Mouse (Mus musculus): Measurements from ENCODE around the gene Slc9a1. TPM values are rescaled to one million over a fixed set of nuclear protein-coding genes. Genes with fewer than 3 reads are reported as not detected.

Slc9a1 gene
- polyA plus RNA-seq, 1 experiment from 2014 or later, result 6.7 TPM

- H3K4me3 ChIP-seq, result no peak overlapping the region
- H3K9me3 ChIP-seq, result no peaks in the 10 kb centered on the region
- H3K9ac ChIP-seq, result peak overlapping the region; percentile 49
- WGBS, result 62% methylated on average over 2 of the region's 2 CpGs
- no peaks in the 10 kb centered on the region for H3K36me3 ChIP-seq
- no peaks in the 10 kb centered on the region for H3K27me3 ChIP-seq
- H3K4me1 ChIP-seq (replicated peaks), result peaks cover 50% of the 10 kb centered on the region
- H3K27ac ChIP-seq, result peak overlapping the region; percentile 40; the same call in 1 of the 2 replicates
- no peak overlapping the region for H3K4me2 ChIP-seq
- no peak for ATAC-seq (ENCODE audit: low FRiP score)
Measured at GRCm38 (mm10) chr4:133396079-133396478, 26.6 kb downstream of the Slc9a1 start.

GRCm38 (mm10) chr4:133397299-133397698 is 27.8 kb downstream of the Slc9a1 start:
- Histone ChIP-seq H3K27ac (no peak overlapping the region), H3K4me2 (no peak overlapping the region), H3K4me3 (no peak overlapping the region), H3K9me3 (no peaks in the 10 kb centered on the region), H3K27me3 (no peaks in the 10 kb centered on the region), H3K4me1 (replicated peaks) (peaks cover 43% of the 10 kb centered on the region), H3K36me3 (no peaks in the 10 kb centered on the region), H3K9ac (no peak overlapping the region)
- ATAC-seq (ENCODE audit: low FRiP score), result no peak
- 41% methylated on average over 5 of the region's 5 CpGs for WGBS

GRCm38 (mm10) chr4:133397961-133398360 is 28.5 kb downstream of the Slc9a1 start:
- peaks cover 43% of the 10 kb centered on the region for H3K4me1 ChIP-seq (replicated peaks)

GRCm38 (mm10) chr4:133398619-133399018 is 29.1 kb downstream of the Slc9a1 start:
- Histone ChIP-seq H3K27ac (no peak overlapping the region), H3K4me2 (no peak overlapping the region), H3K9me3 (no peaks in the 10 kb centered on the region), H3K27me3 (no peaks in the 10 kb centered on the region), H3K9ac (no peak overlapping the region), H3K4me3 (no peak overlapping the region), H3K36me3 (no peaks in the 10 kb centered on the region), H3K4me1 (replicated peaks) (peaks cover 43% of the 10 kb centered on the region)
- 87% methylated on average over 5 of the region's 5 CpGs for WGBS
- no peak for ATAC-seq (ENCODE audit: low FRiP score)

More at GRCm38 (mm10) chr4:133397961-133398360, 28.5 kb downstream of the Slc9a1 start:
- Histone ChIP-seq H3K4me2 (no peak overlapping the region), H3K27me3 (no peaks in the 10 kb centered on the region), H3K4me3 (no peak overlapping the region), H3K9me3 (no peaks in the 10 kb centered on the region), H3K36me3 (no peaks in the 10 kb centered on the region), H3K27ac (no peak overlapping the region), H3K9ac (no peak overlapping the region)
- 80% methylated on average over 8 of the region's 8 CpGs for WGBS
- no peak for ATAC-seq (ENCODE audit: low FRiP score)

- no peak overlapping the region for H3K4me2 ChIP-seq
- WGBS, result 92% methylated on average over 6 of the region's 6 CpGs
- H3K4me1 ChIP-seq (replicated peaks), result peaks cover 40% of the 10 kb centered on the region
- no peak overlapping the region for H3K27ac ChIP-seq
- H3K36me3 ChIP-seq, result no peaks in the 10 kb centered on the region
- no peak overlapping the region for H3K4me3 ChIP-seq
- H3K27me3 ChIP-seq, result no peaks in the 10 kb centered on the region
- H3K9ac ChIP-seq, result peak overlapping the region; percentile 24; the same call in 1 of the 2 replicates
- ATAC-seq (ENCODE audit: low FRiP score), result no peak
- no peaks in the 10 kb centered on the region for H3K9me3 ChIP-seq
Measured at GRCm38 (mm10) chr4:133399509-133399908, 30.0 kb downstream of the Slc9a1 start.

GRCm38 (mm10) chr4:133400098-133400497 is 30.6 kb downstream of the Slc9a1 start:
- peaks cover 34% of the 10 kb centered on the region for H3K4me1 ChIP-seq (replicated peaks)
- no peaks in the 10 kb centered on the region for H3K27me3 ChIP-seq
- no peak overlapping the region for H3K9ac ChIP-seq
- no peak for ATAC-seq (ENCODE audit: low FRiP score)
- WGBS, result 75% methylated on average over 7 of the region's 7 CpGs
- no peak overlapping the region for H3K4me2 ChIP-seq
- H3K4me3 ChIP-seq, result no peak overlapping the region
- no peak overlapping the region for H3K27ac ChIP-seq
- H3K36me3 ChIP-seq, result no peaks in the 10 kb centered on the region
- no peaks in the 10 kb centered on the region for H3K9me3 ChIP-seq

GRCm38 (mm10) chr4:133402011-133402410 is 32.5 kb downstream of the Slc9a1 start:
- Histone ChIP-seq H3K4me1 (replicated peaks) (peaks cover 28% of the 10 kb centered on the region), H3K27me3 (no peaks in the 10 kb centered on the region), H3K9ac (no peak overlapping the region), H3K4me3 (no peak overlapping the region), H3K36me3 (no peaks in the 10 kb centered on the region), H3K9me3 (no peaks in the 10 kb centered on the region), H3K27ac (no peak overlapping the region), H3K4me2 (no peak overlapping the region)
- 72% methylated on average over 13 of the region's 13 CpGs for WGBS
- ATAC-seq (ENCODE audit: low FRiP score), result no peak

GRCm38 (mm10) chr4:133403611-133404228 is 34.2 kb downstream of the Slc9a1 start:
- WGBS, result 91% methylated on average over 9 of the region's 9 CpGs
- Histone ChIP-seq H3K27me3 (no peaks in the 10 kb centered on the region), H3K36me3 (no peaks in the 10 kb centered on the region), H3K9ac (peak overlapping the region; percentile 39; the same call in 1 of the 2 replicates), H3K4me3 (no peak overlapping the region), H3K4me1 (replicated peaks) (peaks cover 30% of the 10 kb centered on the region), H3K9me3 (no peaks in the 10 kb centered on the region), H3K27ac (no peak overlapping the region), H3K4me2 (no peak overlapping the region)
- no peak for ATAC-seq (ENCODE audit: low FRiP score)

GRCm38 (mm10) chr4:133404256-133404655 is 34.8 kb downstream of the Slc9a1 start:
- H3K27me3 ChIP-seq, result no peaks in the 10 kb centered on the region
- no peak overlapping the region for H3K4me3 ChIP-seq
- peaks cover 30% of the 10 kb centered on the region for H3K4me1 ChIP-seq (replicated peaks)
- no peak overlapping the region for H3K27ac ChIP-seq
- H3K36me3 ChIP-seq, result no peaks in the 10 kb centered on the region
- H3K9ac ChIP-seq, result no peak overlapping the region
- no peak overlapping the region for H3K4me2 ChIP-seq
- H3K9me3 ChIP-seq, result no peaks in the 10 kb centered on the region
- ATAC-seq (ENCODE audit: low FRiP score), result no peak
- WGBS, result 87% methylated on average over 5 of the region's 5 CpGs

GRCm38 (mm10) chr4:133406313-133407056 is 37.0 kb downstream of the Slc9a1 start:
- ATAC-seq (ENCODE audit: low FRiP score), result no peak
- Histone ChIP-seq H3K27me3 (no peaks in the 10 kb centered on the region), H3K4me3 (no peak overlapping the region), H3K27ac (peak overlapping the region; percentile 73), H3K4me2 (no peak overlapping the region), H3K36me3 (peaks cover under 1% of the 10 kb centered on the region; the same call in 1 of the 2 replicates), H3K4me1 (replicated peaks) (peaks cover 28% of the 10 kb centered on the region), H3K9ac (no peak overlapping the region), H3K9me3 (no peaks in the 10 kb centered on the region)
- WGBS, result 60% methylated on average over 8 of the region's 8 CpGs

- Histone ChIP-seq H3K4me1 (replicated peaks) (peaks cover 28% of the 10 kb centered on the region), H3K36me3 (peaks cover 8% of the 10 kb centered on the region; the same call in 1 of the 2 replicates), H3K9me3 (no peaks in the 10 kb centered on the region), H3K27ac (peak overlapping the region; percentile 73), H3K4me2 (no peak overlapping the region), H3K9ac (peak overlapping the region; percentile 51; the same call in 1 of the 2 replicates), H3K4me3 (no peak overlapping the region), H3K27me3 (no peaks in the 10 kb centered on the region)
- peak; percentile 67; the same call in 1 of the 2 replicates for ATAC-seq (ENCODE audit: low FRiP score)
- WGBS, result 71% methylated on average over 6 of the region's 6 CpGs
Measured at GRCm38 (mm10) chr4:133407114-133407787, 37.7 kb downstream of the Slc9a1 start.

- no peak overlapping the region for H3K4me3 ChIP-seq
- peak; percentile 57; the same call in 1 of the 2 replicates for ATAC-seq (ENCODE audit: low FRiP score)
- H3K9me3 ChIP-seq, result no peaks in the 10 kb centered on the region
- H3K27ac ChIP-seq, result peak overlapping the region; percentile 73
- peak overlapping the region; percentile 51; the same call in 1 of the 2 replicates for H3K9ac ChIP-seq
- H3K27me3 ChIP-seq, result no peaks in the 10 kb centered on the region
- peaks cover 15% of the 10 kb centered on the region for H3K36me3 ChIP-seq
- peaks cover 28% of the 10 kb centered on the region for H3K4me1 ChIP-seq (replicated peaks)
- H3K4me2 ChIP-seq, result no peak overlapping the region
- WGBS, result 38% methylated on average over 7 of the region's 7 CpGs
Measured at GRCm38 (mm10) chr4:133408006-133408405, 38.5 kb downstream of the Slc9a1 start.
